Mouse (Mus musculus) skeletal muscle tissue, adult 2 months (tissue): Measurements from ENCODE around the gene Dab1.

ENCODE experiments used
- DNase-seq: peaks from one replicate; pipeline ENCODE4 v3.0.0-alpha.2; 2012; ENCODE audit warnings: low read depth, low spot score

Gene Dab1

GRCm38 (mm10) chr4:104106299-104106698 lies 487.1 kb downstream of the Dab1 start:
- no peak for DNase-seq

DNA sequence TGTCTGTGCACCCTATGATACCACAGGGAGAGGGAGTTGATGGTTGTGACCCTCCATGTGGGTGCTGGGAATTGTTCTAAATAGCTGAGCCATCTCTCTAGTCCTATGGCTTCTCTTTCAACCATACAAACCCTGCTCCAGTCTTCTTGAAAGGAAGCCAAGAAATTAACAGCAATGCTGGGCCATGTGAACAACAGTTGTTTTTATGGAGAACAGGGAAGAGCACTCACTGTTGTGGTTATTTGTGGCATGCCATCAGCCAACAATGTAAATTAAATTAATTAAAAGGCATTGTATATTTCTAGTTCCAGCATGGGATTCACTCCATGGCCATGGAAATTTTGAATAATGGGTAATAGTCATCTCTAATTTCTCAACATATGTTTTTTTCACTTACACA lies 492.5 kb downstream of the Dab1 start:
- DNase-seq, result no peak

- DNase-seq, result no peak
Measured at GRCm38 (mm10) chr4:104113209-104114005, 494.2 kb downstream of the Dab1 start.

GRCm38 (mm10) chr4:104114006-104114361 lies 494.8 kb downstream of the Dab1 start:
- DNase-seq, result no peak

DNA sequence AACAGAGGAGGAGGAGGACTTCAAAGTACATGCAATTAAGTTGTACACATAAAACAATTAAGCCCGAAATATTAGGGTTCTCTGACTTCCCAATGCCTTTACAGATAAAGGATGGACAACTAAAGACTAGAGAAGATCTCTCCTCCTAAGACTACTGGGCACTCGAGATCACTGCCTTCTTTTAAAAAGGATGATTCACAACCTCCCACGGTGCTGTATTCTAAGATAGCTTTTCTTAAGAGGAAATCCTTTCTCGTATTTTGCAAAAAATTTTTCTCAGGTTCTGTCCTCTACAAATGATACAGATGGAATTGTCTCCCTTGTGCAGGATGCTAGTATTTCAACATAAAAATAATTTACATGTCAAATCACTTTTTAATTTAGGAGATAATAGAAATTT lies 500.9 kb downstream of the Dab1 start:
- no peak for DNase-seq

DNA sequence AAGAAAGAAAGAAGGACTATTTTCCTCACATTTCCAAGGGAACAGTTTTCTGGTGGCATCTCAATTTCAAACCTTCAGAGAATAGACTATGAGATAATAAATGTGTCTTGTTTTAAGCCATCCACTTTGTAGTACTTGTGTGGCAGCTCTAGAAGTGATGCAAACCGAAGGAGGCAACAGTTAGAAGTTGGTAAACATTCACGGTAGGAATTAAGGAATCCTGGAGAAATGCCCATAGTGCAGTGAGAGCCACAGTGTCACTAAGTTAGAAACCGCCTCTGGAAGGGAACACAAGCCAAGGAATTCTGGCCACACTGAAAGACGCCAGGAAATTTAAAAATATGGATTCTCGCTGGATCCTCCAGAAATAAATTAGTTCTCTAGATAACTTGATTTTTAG lies 502.8 kb downstream of the Dab1 start:
- DNase-seq, result no peak

- no peak for DNase-seq
Measured at GRCm38 (mm10) chr4:104122364-104122763, 503.2 kb downstream of the Dab1 start.

DNA sequence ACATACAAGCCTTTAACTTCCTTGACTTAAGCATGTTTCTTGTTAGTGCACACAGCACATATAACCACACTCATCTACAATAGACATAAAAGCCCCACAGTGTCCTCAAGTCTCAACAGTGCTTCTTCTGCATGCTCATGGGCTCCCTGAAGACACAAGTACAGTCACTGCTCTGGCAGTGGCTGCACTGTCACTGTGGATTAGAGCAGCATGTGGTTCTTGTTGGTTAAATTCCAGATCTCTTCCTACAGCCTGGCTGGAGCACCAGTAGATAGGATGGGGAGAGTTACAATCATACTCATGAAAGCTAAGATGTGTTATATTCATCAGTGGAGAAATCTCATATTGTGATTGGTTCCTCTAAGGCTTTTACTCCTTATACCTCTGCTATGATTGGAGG lies 534.5 kb downstream of the Dab1 start:
- DNase-seq, result no peak

- no peak for DNase-seq
Measured at GRCm38 (mm10) chr4:104178067-104178466, 558.9 kb downstream of the Dab1 start.

DNA sequence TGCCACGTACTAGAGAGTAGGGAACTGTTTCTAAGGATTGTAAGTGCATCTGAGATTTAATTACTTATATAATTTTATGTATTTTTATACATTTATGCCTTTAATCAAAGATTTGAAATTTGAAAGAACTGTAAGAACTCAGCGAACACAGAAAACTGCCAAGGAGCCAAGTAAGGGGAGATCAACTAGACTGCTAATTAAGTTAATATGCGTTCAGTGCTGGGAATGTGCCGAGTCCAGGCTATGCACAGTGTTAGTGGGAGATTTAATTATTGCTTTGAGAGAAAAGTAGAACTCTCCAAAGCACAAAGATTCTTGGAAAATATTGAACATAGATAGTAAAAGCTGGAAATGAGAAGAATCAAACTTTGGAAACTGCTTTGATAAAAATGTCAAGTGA lies 567.2 kb downstream of the Dab1 start:
- no peak for DNase-seq

DNA sequence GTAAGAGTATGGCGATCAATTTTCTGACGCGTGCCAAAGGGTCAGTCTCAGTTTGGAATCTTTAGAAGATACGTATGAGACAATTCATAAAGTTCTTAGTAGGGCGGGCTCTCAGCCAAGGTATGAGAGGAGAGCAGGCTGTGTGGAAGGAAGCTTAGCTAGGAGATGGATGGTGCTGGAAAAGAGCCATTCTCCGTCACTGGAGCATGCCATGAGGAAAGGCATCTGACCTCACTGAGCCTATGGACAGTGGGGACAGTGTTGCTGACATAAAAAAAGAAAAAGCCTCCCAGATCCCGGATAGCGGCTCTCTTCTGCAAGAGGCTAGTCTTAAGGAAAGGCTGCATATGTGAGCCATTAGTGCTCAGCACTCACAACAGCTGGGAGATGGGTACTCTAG lies 579.5 kb downstream of the Dab1 start:
- DNase-seq, result no peak

GRCm38 (mm10) chr4:104201686-104202085 lies 582.5 kb downstream of the Dab1 start:
- no peak for DNase-seq

- DNase-seq, result no peak
Measured at GRCm38 (mm10) chr4:104204047-104204446, 584.9 kb downstream of the Dab1 start.

- no peak for DNase-seq
Measured at GRCm38 (mm10) chr4:104206639-104207038, 587.5 kb downstream of the Dab1 start.

- no peak for DNase-seq
Measured at GRCm38 (mm10) chr4:104209081-104209480, 589.9 kb downstream of the Dab1 start.

DNA sequence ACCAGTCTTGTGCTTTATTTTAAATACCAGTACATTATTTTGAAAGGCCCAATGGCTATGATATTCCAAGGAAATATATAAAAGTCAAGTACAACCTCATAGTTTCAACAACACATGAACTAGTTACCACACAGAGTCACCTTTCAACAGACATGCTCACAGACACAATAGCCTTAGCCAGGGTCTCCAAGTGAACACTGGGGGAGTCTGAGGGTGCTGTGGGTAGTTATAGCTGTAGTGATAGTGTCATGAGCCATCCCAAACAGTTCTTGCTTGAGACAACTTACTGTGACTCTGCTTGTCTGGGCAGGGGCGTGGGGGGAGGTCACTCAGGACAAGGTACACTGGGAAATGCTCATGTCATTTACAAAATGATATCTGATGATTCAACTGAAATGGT lies 591.6 kb downstream of the Dab1 start:
- DNase-seq, result no peak

- DNase-seq, result no peak
Measured at GRCm38 (mm10) chr4:104211531-104212455, 592.6 kb downstream of the Dab1 start.

- no peak for DNase-seq
Measured at GRCm38 (mm10) chr4:104214724-104215123, 595.6 kb downstream of the Dab1 start.

- no peak for DNase-seq
Measured at GRCm38 (mm10) chr4:104217336-104217735, 598.2 kb downstream of the Dab1 start.

DNA sequence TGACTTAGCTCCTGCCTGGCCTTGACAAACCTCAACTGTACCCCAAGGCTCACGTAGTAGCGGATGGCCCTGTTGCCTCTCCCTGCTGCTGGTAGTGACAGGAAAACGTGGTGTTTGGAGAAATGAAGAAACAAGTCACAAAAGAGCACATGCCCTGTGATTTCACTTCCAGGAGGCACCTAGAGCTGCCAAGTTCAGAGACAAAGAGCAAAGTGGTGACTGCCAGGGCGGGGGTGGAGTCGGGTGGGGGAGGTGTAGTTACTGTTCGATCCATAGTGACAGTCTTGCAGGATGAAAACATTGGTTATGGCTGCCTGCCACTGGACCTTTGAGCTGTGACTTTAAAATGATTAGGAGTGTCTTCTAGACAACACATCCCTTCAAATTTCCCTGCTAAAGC lies 599.6 kb downstream of the Dab1 start:
- no peak for DNase-seq

GRCm38 (mm10) chr4:104220099-104220498 lies 600.9 kb downstream of the Dab1 start:
- DNase-seq, result no peak

DNA sequence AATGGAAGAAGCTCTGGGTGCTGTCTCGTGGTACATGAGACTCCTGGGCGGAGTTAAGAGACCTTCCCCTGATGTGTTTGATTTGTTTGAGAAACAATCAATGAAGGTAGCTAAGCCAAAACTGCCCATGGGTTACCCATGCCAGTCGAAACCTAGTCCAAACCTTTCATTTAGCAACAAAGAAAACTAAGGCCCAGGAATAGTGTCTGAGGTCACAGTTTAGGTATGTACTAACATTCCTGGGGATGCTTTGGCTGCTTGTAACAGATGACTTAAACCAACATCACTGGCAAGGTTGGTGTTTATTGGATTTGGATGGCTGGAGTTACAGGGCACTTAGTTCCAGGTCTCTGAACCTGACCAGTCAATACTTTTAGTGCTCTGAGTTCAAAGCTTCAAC lies 610.1 kb downstream of the Dab1 start:
- no peak for DNase-seq

- DNase-seq, result no peak
Measured at GRCm38 (mm10) chr4:104246506-104246905, 627.3 kb downstream of the Dab1 start.
